Mouse (Mus musculus) kidney, embryonic 14.5 days (tissue): ENCODE results near the gene Gm20075. TPM values are rescaled to one million over a fixed set of nuclear protein-coding genes. Genes with fewer than 3 reads are reported as not detected.
"Not testable (repeated sequence)": the region's sequence is repeated elsewhere in the genome, so short reads cannot be mapped to it uniquely, and the experiment has no call there.

ENCODE experiments used
- ATAC-seq: fragments of 200-750 bp; cut with Nextera tagmentation; 2 replicates; pipeline ENCODE4 v1.8.0; 2017; ENCODE audit warnings: moderate number of reproducible peaks, mild to moderate bottlenecking, moderate TSS enrichment, moderate library complexity; ENCODE audit not compliant: low FRiP score, low TSS enrichment
- H3K27ac ChIP-seq: fragments of 300-500 bp; sonication (generic); 2 replicates; pipeline ENCODE4 v1.5.1; 2014; ENCODE audit warnings: low read depth, mild to moderate bottlenecking, low read length, moderate library complexity, mixed read lengths
- H3K27me3 ChIP-seq: fragments of 300-500 bp; sonication (generic); 2 replicates; pipeline ENCODE4 v1.6.1; 2014; ENCODE audit warnings: mild to moderate bottlenecking, low read length; ENCODE audit not compliant: control insufficient read depth, insufficient read depth
- H3K36me3 ChIP-seq: fragments of 300-500 bp; sonication (generic); 2 replicates; pipeline ENCODE4 v1.6.1; 2014; ENCODE audit warnings: low read length, mixed read lengths; ENCODE audit not compliant: control insufficient read depth, insufficient read depth
- H3K4me1 ChIP-seq: fragments of 300-500 bp; sonication (generic); 2 replicates; pipeline ENCODE4 v1.6.1; 2014; ENCODE audit warnings: low read length, mixed read lengths; ENCODE audit not compliant: control insufficient read depth, insufficient read depth
- H3K4me2 ChIP-seq: fragments of 300-500 bp; sonication (generic); replicated peaks from 2 replicates; pipeline ENCODE4 v1.6.1; 2014; ENCODE audit warnings: low read depth, mild to moderate bottlenecking, low read length
- H3K4me3 ChIP-seq: fragments of 300-500 bp; sonication (generic); 2 replicates; pipeline ENCODE4 v1.5.1; 2014; ENCODE audit warnings: mild to moderate bottlenecking, low read length
- H3K9ac ChIP-seq: fragments of 300-500 bp; sonication (generic); 2 replicates; pipeline ENCODE4 v1.6.1; 2014; ENCODE audit warnings: low read depth, mild to moderate bottlenecking, low read length, moderate library complexity
- H3K9me3 ChIP-seq: fragments of 300-500 bp; sonication (generic); 2 replicates; pipeline ENCODE4 v1.6.1; 2016; ENCODE audit warnings: low read length; ENCODE audit not compliant: control insufficient read depth
- WGBS: fragments of 180-500 bp; shearing (Covaris S2); extraction: QIAGEN DNeasy Blood & Tissue Kit; methylation state at CpG from one replicate; pipeline ENCODE4 v1.1.7; 2014; 5-methylcytosine and 5-hydroxymethylcytosine counted together
- polyA plus RNA-seq: library from polyadenylated mRNA; unstranded; fragments of >200 nt; fragmentation: Nextera tagmentation; extraction: Ambion mirVana; gene quantifications from 2 replicates; pipeline ENCODE4 v1.2.1, GENCODE M21; 2014

The Gm20075 gene
- polyA plus RNA-seq: 33.9 and 40.6 TPM in 2 replicates

GRCm38 (mm10) chr13:96081276-96081675, at the start of gene Gm20075:
Gene Gm20075 (minus strand): TSS chr13:96081376.
- not testable (repeated sequence) for ATAC-seq, H3K9me3 ChIP-seq, H3K27ac ChIP-seq, H3K4me2 ChIP-seq, H3K4me3 ChIP-seq, H3K4me1 ChIP-seq, H3K27me3 ChIP-seq, H3K36me3 ChIP-seq, H3K9ac ChIP-seq
- 91% methylated on average over 3 of the region's 3 CpGs for WGBS

GRCm38 (mm10) chr13:96129081-96129480, 47.9 kb upstream of the Gm20075 start:
- H3K27ac ChIP-seq: no peak overlapping the region
- peaks cover 3% of the 10 kb centered on the region; the same call in 1 of the 2 replicates for H3K4me1 ChIP-seq
- H3K9ac ChIP-seq: no peak overlapping the region
- no peaks in the 10 kb centered on the region for H3K9me3 ChIP-seq
- no peak for ATAC-seq
- H3K4me2 ChIP-seq: no peak overlapping the region
- no peak overlapping the region for H3K4me3 ChIP-seq
- no peaks in the 10 kb centered on the region for H3K36me3 ChIP-seq
- WGBS: 74% methylated on average over 3 of the region's 3 CpGs
- H3K27me3 ChIP-seq: peaks cover 67% of the 10 kb centered on the region

- peaks cover 42% of the 10 kb centered on the region for H3K27me3 ChIP-seq
- WGBS: 73% methylated on average over 6 of the region's 6 CpGs
- no peaks in the 10 kb centered on the region for H3K4me1 ChIP-seq
- no peak overlapping the region for H3K4me3 ChIP-seq
- no peaks in the 10 kb centered on the region for H3K9me3 ChIP-seq
- H3K36me3 ChIP-seq: no peaks in the 10 kb centered on the region
- H3K27ac ChIP-seq: no peak overlapping the region
- ATAC-seq: no peak
- no peak overlapping the region for H3K4me2 ChIP-seq
- H3K9ac ChIP-seq: no peak overlapping the region
Observed at GRCm38 (mm10) chr13:96126669-96127068, 45.5 kb upstream of the Gm20075 start.

- no peak overlapping the region for H3K27ac ChIP-seq
- no peak overlapping the region for H3K9ac ChIP-seq
- H3K4me2 ChIP-seq: no peak overlapping the region
- H3K4me3 ChIP-seq: no peak overlapping the region
- no peaks in the 10 kb centered on the region for H3K4me1 ChIP-seq
- no peaks in the 10 kb centered on the region for H3K9me3 ChIP-seq
- WGBS: 69% methylated on average over 5 of the region's 5 CpGs
- H3K36me3 ChIP-seq: no peaks in the 10 kb centered on the region
- ATAC-seq: no peak
- peaks cover 27% of the 10 kb centered on the region for H3K27me3 ChIP-seq
Observed at GRCm38 (mm10) chr13:96125011-96125410, 43.8 kb upstream of the Gm20075 start.

GRCm38 (mm10) chr13:96112711-96113110, 31.5 kb upstream of the Gm20075 start:
- no peak overlapping the region for H3K4me3 ChIP-seq
- no peak overlapping the region for H3K27ac ChIP-seq
- no peaks in the 10 kb centered on the region for H3K36me3 ChIP-seq
- H3K4me2 ChIP-seq: no peak overlapping the region
- WGBS: 85% methylated on average over 2 of the region's 2 CpGs
- no peaks in the 10 kb centered on the region for H3K27me3 ChIP-seq
- ATAC-seq: no peak
- H3K9ac ChIP-seq: no peak overlapping the region
- H3K4me1 ChIP-seq: no peaks in the 10 kb centered on the region
- H3K9me3 ChIP-seq: no peaks in the 10 kb centered on the region

- Histone ChIP-seq H3K27ac (no peak overlapping the region), H3K9me3 (no peaks in the 10 kb centered on the region), H3K27me3 (no peaks in the 10 kb centered on the region), H3K4me2 (no peak overlapping the region), H3K36me3 (no peaks in the 10 kb centered on the region), H3K4me3 (no peak overlapping the region), H3K9ac (no peak overlapping the region), H3K4me1 (no peaks in the 10 kb centered on the region)
- no peak for ATAC-seq
- 62% methylated on average over 3 of the region's 3 CpGs for WGBS
Observed at GRCm38 (mm10) chr13:96110767-96111166, 29.6 kb upstream of the Gm20075 start.

- no peaks in the 10 kb centered on the region for H3K36me3 ChIP-seq
- no peaks in the 10 kb centered on the region for H3K4me1 ChIP-seq
- H3K27me3 ChIP-seq: no peaks in the 10 kb centered on the region
- no peak overlapping the region for H3K9ac ChIP-seq
- ATAC-seq: no peak
- no peaks in the 10 kb centered on the region for H3K9me3 ChIP-seq
- no peak overlapping the region for H3K4me2 ChIP-seq
- WGBS: 50% methylated on average over 4 of the region's 4 CpGs
- H3K27ac ChIP-seq: no peak overlapping the region
- H3K4me3 ChIP-seq: no peak overlapping the region
Observed at GRCm38 (mm10) chr13:96106367-96106766, 25.2 kb upstream of the Gm20075 start.

GRCm38 (mm10) chr13:96090929-96091328, 9.8 kb upstream of the Gm20075 start:
- Histone ChIP-seq H3K4me1 (no peaks in the 10 kb centered on the region), H3K27me3 (no peaks in the 10 kb centered on the region), H3K9ac (no peak overlapping the region), H3K9me3 (no peaks in the 10 kb centered on the region), H3K4me2 (no peak overlapping the region), H3K4me3 (no peak overlapping the region), H3K27ac (no peak overlapping the region), H3K36me3 (no peaks in the 10 kb centered on the region)
- 79% methylated on average over 4 of the region's 4 CpGs for WGBS
- no peak for ATAC-seq

- Histone ChIP-seq H3K36me3 (no peaks in the 10 kb centered on the region), H3K4me1 (no peaks in the 10 kb centered on the region), H3K27ac (no peak overlapping the region), H3K4me3 (no peak overlapping the region), H3K9me3 (no peaks in the 10 kb centered on the region), H3K27me3 (no peaks in the 10 kb centered on the region), H3K4me2 (no peak overlapping the region), H3K9ac (no peak overlapping the region)
- ATAC-seq: no peak
- WGBS: 91% methylated on average over 7 of the region's 7 CpGs
Observed at GRCm38 (mm10) chr13:96085581-96086302, 4.6 kb upstream of the Gm20075 start.
